Mouse (Mus musculus) thymus, adult 2 months (tissue): ENCODE results near the gene Rpl7l1. TPM values are rescaled to one million over a fixed set of nuclear protein-coding genes. Genes with fewer than 3 reads are reported as not detected.
"Not testable (repeated sequence)": the region's sequence is repeated elsewhere in the genome, so short reads cannot be mapped to it uniquely, and the experiment has no call there.

Experiments
- DNase-seq: peaks from one replicate; pipeline ENCODE4 v3.0.0; 2021
- H3K27ac ChIP-seq: fragments of 200-500 bp; 2 replicates; pipeline ENCODE4 v1.5.1; 2012; ENCODE audit warnings: low read length, control low read depth; ENCODE audit not compliant: control insufficient read depth, insufficient read depth
- H3K27me3 ChIP-seq: fragments of 200-500 bp; 2 replicates; pipeline ENCODE4 v1.6.1; 2012; ENCODE audit warnings: mild to moderate bottlenecking, low read length, moderate library complexity, mixed read lengths; ENCODE audit not compliant: control insufficient read depth, insufficient read depth
- H3K36me3 ChIP-seq: fragments of 200-500 bp; 2 replicates; pipeline ENCODE4 v1.6.1; 2012; ENCODE audit warnings: mild to moderate bottlenecking, low read length, moderate library complexity; ENCODE audit not compliant: control insufficient read depth, insufficient read depth
- H3K4me1 ChIP-seq: fragments of 200-500 bp; replicated peaks from 2 replicates; pipeline ENCODE4 v1.6.1; 2012; ENCODE audit warnings: low read length; ENCODE audit not compliant: control insufficient read depth, insufficient read depth
- H3K4me3 ChIP-seq: fragments of 200-500 bp; 2 replicates; pipeline ENCODE4 v1.5.1; 2012; ENCODE audit warnings: mild to moderate bottlenecking, low read length, control low read depth, moderate library complexity; ENCODE audit not compliant: control insufficient read depth, insufficient read depth
- CTCF ChIP-seq: fragments of 200-500 bp; IDR thresholded peaks from 2 replicates; pipeline ENCODE4 v1.5.1; 2012; ENCODE audit warnings: mild to moderate bottlenecking, control low read depth, low read length, moderate library complexity, borderline replicate concordance; ENCODE audit not compliant: control insufficient read depth, poor library complexity, insufficient read depth; ENCODE audit errors: extremely low read depth
- POLR2A ChIP-seq: fragments of 200-500 bp; IDR thresholded peaks from 2 replicates; pipeline ENCODE4 v1.6.1; 2012; ENCODE audit warnings: mild to moderate bottlenecking, low read length, control low read depth, moderate library complexity; ENCODE audit not compliant: control insufficient read depth, poor library complexity, insufficient read depth; ENCODE audit errors: extremely low read depth
- WGBS: fragments of 180-500 bp; shearing (Covaris S2); methylation state at CpG from one replicate; pipeline ENCODE4 v1.1.7; 2018; 5-methylcytosine and 5-hydroxymethylcytosine counted together
- polyA plus RNA-seq: library from polyadenylated mRNA; depleted of rRNA; stranded (reverse); fragments of >200 nt; gene quantifications from 2 replicates; pipeline ENCODE4 v1.2.3, GENCODE M21; 2012

The Rpl7l1 gene
- polyA plus RNA-seq, 1 experiment = 33.8 TPM

DNA sequence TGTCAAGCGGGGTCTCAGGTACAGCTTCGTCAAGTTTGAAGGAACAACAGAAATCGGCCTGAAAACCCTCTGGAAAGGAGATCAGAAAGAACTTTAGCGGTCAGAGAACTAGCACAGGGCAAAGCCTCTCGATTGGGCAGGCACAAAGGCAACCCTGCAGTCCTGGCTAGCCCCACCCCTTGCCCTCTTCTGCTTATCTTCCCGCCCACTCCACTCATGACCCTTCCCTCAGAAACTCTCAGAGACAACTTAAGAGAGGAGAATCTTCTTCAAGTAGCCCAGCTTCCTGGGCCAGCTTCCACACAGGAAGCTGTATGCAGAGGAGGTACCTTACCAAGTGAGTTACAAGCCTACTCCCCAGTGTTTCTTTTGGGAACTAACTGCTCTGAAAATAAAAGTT is 19.3 kb upstream of the Rpl7l1 start:
- Histone ChIP-seq H3K4me3 (no peak overlapping the region), H3K27me3 (no peaks in the 10 kb centered on the region), H3K4me1 (no peaks in the 10 kb centered on the region), H3K36me3 (peaks cover 49% of the 10 kb centered on the region), H3K27ac (no peak overlapping the region)
- no peak for TF ChIP-seq CTCF
- TF ChIP-seq POLR2A = no peak
- whole genome bisulfite sequencing = 92% methylated on average over 6 of the region's 6 CpGs
- DNase-seq = no peak

DNA sequence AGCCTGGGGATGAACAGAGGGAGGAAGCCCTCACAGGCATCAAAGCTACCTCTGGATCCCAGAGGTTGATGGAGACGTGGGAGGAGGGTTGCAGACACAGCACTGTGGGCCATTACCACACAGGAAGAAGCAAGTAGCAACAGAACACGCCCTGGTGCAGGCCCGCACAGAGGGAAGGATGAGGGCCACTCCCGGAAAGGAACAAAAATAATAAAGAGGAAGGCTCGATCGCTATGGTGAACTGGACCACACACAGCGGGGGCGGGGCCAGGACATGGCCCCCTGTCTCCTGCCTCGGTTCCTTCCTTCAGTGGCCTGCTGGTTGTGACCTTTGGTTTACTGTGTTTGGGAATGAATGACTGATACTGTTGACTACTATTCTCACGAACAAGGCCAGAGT is 17.2 kb upstream of the Rpl7l1 start:
- Histone ChIP-seq H3K27me3 (no peaks in the 10 kb centered on the region), H3K4me1 (no peaks in the 10 kb centered on the region), H3K27ac (no peak overlapping the region), H3K4me3 (no peak overlapping the region), H3K36me3 (peaks cover 31% of the 10 kb centered on the region)
- no peak for TF ChIP-seq CTCF
- DNase-seq = no peak
- WGBS = 80% methylated on average over 10 of the region's 10 CpGs

DNA sequence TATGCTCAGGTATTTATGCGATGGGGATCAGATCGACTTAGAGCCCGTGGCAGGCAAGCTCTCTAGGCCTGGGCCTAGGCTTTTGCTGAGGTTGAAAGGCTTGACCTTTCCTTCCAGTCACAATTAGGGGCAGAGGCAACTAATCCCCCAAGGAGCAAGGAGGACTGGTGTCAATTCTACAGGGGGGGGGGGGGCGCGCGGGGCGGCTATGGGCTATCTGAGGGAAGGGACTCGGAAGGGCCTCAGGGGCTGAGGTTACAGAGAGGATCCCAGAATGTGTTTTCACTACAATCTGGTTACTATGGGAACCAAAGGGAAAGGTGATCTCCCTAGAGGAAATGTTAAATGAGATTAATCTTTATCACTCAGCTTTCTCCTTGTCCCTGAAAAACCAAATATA is 14.9 kb upstream of the Rpl7l1 start:
- Histone ChIP-seq H3K36me3 (peaks cover 31% of the 10 kb centered on the region), H3K27me3 (no peaks in the 10 kb centered on the region), H3K4me1 (no peaks in the 10 kb centered on the region), H3K4me3 (no peak overlapping the region), H3K27ac (no peak overlapping the region)
- no peak for DNase-seq
- WGBS = 92% methylated on average over 8 of the region's 8 CpGs
- TF ChIP-seq POLR2A (no peak), CTCF (no peak)

DNA sequence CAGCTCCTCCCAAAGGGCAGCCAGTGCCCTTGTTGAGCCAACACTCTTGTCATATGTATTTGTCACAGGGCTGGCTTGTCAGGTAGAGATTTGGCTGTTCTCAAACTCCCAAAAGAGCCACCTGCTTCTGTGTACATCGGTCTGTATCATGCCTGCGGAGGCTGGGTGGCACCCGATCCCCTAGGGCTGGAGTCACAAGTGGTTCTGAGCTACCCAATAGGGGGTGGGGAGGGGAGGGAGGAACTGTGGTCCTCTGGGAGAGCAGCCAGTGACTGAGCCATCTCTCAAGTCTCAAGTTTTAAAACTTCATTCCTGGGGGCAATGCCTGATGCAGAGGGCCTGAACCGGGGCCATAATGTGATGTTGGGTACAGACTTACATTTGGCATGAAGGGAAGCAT is 14.3 kb upstream of the Rpl7l1 start:
- no peak for DNase-seq
- Histone ChIP-seq H3K4me3 (no peak overlapping the region), H3K36me3 (peaks cover 27% of the 10 kb centered on the region), H3K27ac (no peak overlapping the region), H3K27me3 (no peaks in the 10 kb centered on the region), H3K4me1 (no peaks in the 10 kb centered on the region)
- no peak for TF ChIP-seq CTCF
- no peak for TF ChIP-seq POLR2A
- 95% methylated on average over 4 of the region's 4 CpGs for WGBS

DNA sequence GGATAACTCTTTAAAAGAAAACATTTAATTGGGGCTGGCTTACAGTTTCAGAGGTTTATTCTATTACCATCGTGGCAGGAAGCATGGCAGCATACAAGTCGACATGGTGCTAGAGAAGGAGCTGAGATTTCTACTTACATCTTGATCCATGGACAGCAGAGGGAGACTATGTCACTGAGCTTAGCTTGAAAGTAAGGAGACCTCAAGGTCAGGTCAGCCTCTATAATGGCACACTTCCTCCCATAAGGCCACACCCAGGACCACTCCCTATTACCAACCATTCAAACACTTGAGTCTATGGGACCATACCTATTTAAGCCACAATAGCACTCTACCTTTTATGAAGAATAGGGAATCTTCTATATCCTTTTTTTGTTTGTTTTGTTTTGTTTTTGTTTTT is 10.5 kb upstream of the Rpl7l1 start:
- DNase-seq = no peak
- H3K4me3 ChIP-seq = no peak overlapping the region
- H3K27me3 ChIP-seq = no peaks in the 10 kb centered on the region
- no peak for TF ChIP-seq POLR2A
- TF ChIP-seq CTCF = no peak
- no peaks in the 10 kb centered on the region for H3K4me1 ChIP-seq
- H3K36me3 ChIP-seq = no peaks in the 10 kb centered on the region
- WGBS = 64% methylated on average over 2 of the region's 2 CpGs
- H3K27ac ChIP-seq = no peak overlapping the region

DNA sequence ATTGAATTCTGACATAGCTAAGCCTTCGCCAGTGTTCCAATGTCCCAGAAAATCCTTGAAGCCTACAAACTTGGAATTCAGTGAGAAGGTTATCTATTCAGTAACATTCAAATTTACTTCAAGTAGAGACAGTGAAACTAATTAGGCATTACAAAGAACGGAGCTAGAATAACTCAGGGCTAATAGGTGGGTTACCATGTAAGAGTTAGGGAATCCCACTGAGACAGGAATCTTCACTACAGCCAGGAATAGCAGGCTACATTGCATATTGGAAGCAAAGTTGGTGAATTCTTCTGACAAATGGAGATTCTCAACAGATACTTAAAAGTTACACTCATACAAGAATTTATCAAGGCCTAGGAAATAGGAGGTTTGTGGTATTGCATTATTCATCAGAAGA is 5.5 kb upstream of the Rpl7l1 start:
- not testable (repeated sequence) for H3K27ac ChIP-seq, H3K4me1 ChIP-seq, H3K36me3 ChIP-seq, DNase-seq, H3K4me3 ChIP-seq, H3K27me3 ChIP-seq
- 88% methylated on average over 2 of the region's 2 CpGs for WGBS

DNA sequence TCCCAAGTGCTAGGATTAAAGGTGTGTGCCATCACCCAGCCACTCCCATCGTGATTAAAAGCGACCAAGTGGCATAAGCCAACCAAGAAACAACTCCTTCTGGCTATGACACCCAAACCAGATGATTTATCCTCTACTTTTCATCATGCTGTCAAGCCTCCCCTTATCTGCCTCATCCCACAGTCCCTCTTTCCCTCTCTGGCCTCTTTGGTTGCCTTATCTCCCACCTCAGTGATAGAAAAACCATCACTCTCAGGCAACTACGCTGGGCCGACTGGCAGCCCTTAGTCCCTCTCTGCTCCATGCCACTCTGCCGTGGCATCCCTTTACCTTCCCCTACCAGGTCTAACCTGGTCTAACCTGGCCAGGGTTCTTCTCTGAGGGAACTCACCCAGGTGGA is 4.5 kb upstream of the Rpl7l1 start:
- TF ChIP-seq POLR2A (no peak), CTCF (no peak)
- H3K36me3 ChIP-seq = no peaks in the 10 kb centered on the region
- H3K27me3 ChIP-seq = no peaks in the 10 kb centered on the region
- H3K4me1 ChIP-seq = no peaks in the 10 kb centered on the region
- H3K4me3 ChIP-seq = no peak overlapping the region
- H3K27ac ChIP-seq = no peak overlapping the region
- DNase-seq = no peak
- 93% methylated on average over 5 of the region's 5 CpGs for WGBS
